Mouse (Mus musculus): ENCODE measurements around the gene S1pr4. TPM values are rescaled to one million over a fixed set of nuclear protein-coding genes. Genes with fewer than 3 reads are reported as not detected.

S1pr4 gene
- polyA plus RNA-seq, 1 experiment from 2014 or later, result 0.58 TPM

GRCm38 (mm10) chr10:81467670-81468235, 32.2 kb downstream of the S1pr4 start:
- H3K4me3 ChIP-seq (ENCODE audit: low read depth, low read length), result no peak overlapping the region
- ATAC-seq (ENCODE audit: insufficient read depth, low FRiP score, low TSS enrichment) (no peak), DNase-seq (ENCODE audit: low spot score) (no peak)
- H3K4me2 ChIP-seq (ENCODE audit: low read depth), result no peak overlapping the region
- peaks cover 33% of the 10 kb centered on the region for H3K27me3 ChIP-seq (ENCODE audit: control insufficient read depth, insufficient read depth, low read length)
- WGBS, result 85% methylated on average over 16 of the region's 16 CpGs
- no peak overlapping the region for H3K9ac ChIP-seq (ENCODE audit: low read length)
- H3K36me3 ChIP-seq (ENCODE audit: control insufficient read depth, insufficient read depth, low read length), result no peaks in the 10 kb centered on the region
- 0 out of 2 replicates have a peak, but pooled peaks cover 10% of the 10 kb centered on the region for H3K4me1 ChIP-seq (ENCODE audit: control insufficient read depth, insufficient read depth, low read length)
- H3K9me3 ChIP-seq (ENCODE audit: control insufficient read depth, low read length), result no peaks in the 10 kb centered on the region
- no peak overlapping the region for H3K27ac ChIP-seq (ENCODE audit: low read depth, low read length)

GRCm38 (mm10) chr10:81466881-81467280, 33.1 kb downstream of the S1pr4 start:
- no peak overlapping the region for H3K4me3 ChIP-seq (ENCODE audit: low read depth, low read length)
- 0 out of 2 replicates have a peak, but pooled peaks cover 10% of the 10 kb centered on the region for H3K4me1 ChIP-seq (ENCODE audit: control insufficient read depth, insufficient read depth, low read length)
- H3K27me3 ChIP-seq (ENCODE audit: control insufficient read depth, insufficient read depth, low read length), result peaks cover 41% of the 10 kb centered on the region
- H3K9ac ChIP-seq (ENCODE audit: low read length), result no peak overlapping the region
- WGBS, result 62% methylated on average over 14 of the region's 14 CpGs
- H3K4me2 ChIP-seq (ENCODE audit: low read depth), result no peak overlapping the region
- H3K27ac ChIP-seq (ENCODE audit: low read depth, low read length), result no peak overlapping the region
- no peak for ATAC-seq (ENCODE audit: insufficient read depth, low FRiP score, low TSS enrichment)
- no peaks in the 10 kb centered on the region for H3K9me3 ChIP-seq (ENCODE audit: control insufficient read depth, low read length)
- no peak for DNase-seq (ENCODE audit: low spot score)
- no peaks in the 10 kb centered on the region for H3K36me3 ChIP-seq (ENCODE audit: control insufficient read depth, insufficient read depth, low read length)

GRCm38 (mm10) chr10:81466066-81466465, 33.9 kb downstream of the S1pr4 start:
- Histone ChIP-seq H3K4me1 (ENCODE audit: control insufficient read depth, insufficient read depth, low read length) (0 out of 2 replicates have a peak, but pooled peaks cover 10% of the 10 kb centered on the region), H3K9me3 (ENCODE audit: control insufficient read depth, low read length) (no peaks in the 10 kb centered on the region), H3K4me2 (ENCODE audit: low read depth) (no peak overlapping the region), H3K4me3 (ENCODE audit: low read depth, low read length) (no peak overlapping the region), H3K27me3 (ENCODE audit: control insufficient read depth, insufficient read depth, low read length) (peaks cover 49% of the 10 kb centered on the region), H3K9ac (ENCODE audit: low read length) (no peak overlapping the region), H3K27ac (ENCODE audit: low read depth, low read length) (no peak overlapping the region), H3K36me3 (ENCODE audit: control insufficient read depth, insufficient read depth, low read length) (no peaks in the 10 kb centered on the region)
- ATAC-seq (ENCODE audit: insufficient read depth, low FRiP score, low TSS enrichment) (no peak), DNase-seq (ENCODE audit: low spot score) (no peak)
- WGBS, result 86% methylated on average over 2 of the region's 2 CpGs

- Histone ChIP-seq H3K27ac (ENCODE audit: low read depth, low read length) (no peak overlapping the region), H3K9me3 (ENCODE audit: control insufficient read depth, low read length) (no peaks in the 10 kb centered on the region), H3K4me1 (ENCODE audit: control insufficient read depth, insufficient read depth, low read length) (0 out of 2 replicates have a peak, but pooled peaks cover 10% of the 10 kb centered on the region), H3K9ac (ENCODE audit: low read length) (no peak overlapping the region), H3K4me2 (ENCODE audit: low read depth) (no peak overlapping the region), H3K4me3 (ENCODE audit: low read depth, low read length) (no peak overlapping the region), H3K27me3 (ENCODE audit: control insufficient read depth, insufficient read depth, low read length) (peaks cover 57% of the 10 kb centered on the region), H3K36me3 (ENCODE audit: control insufficient read depth, insufficient read depth, low read length) (no peaks in the 10 kb centered on the region)
- WGBS, result 1% methylated on average over 5 of the region's 5 CpGs
- DNase-seq (ENCODE audit: low spot score) (no peak), ATAC-seq (ENCODE audit: insufficient read depth, low FRiP score, low TSS enrichment) (peak; percentile 13; the same call in 1 of the 2 replicates)
Measured at GRCm38 (mm10) chr10:81465265-81465645, 34.7 kb downstream of the S1pr4 start.

- DNase-seq (ENCODE audit: low spot score) (peak; percentile 76), ATAC-seq (ENCODE audit: insufficient read depth, low FRiP score, low TSS enrichment) (peak; percentile 87)
- WGBS, result 3% methylated on average over 33 of the region's 33 CpGs
- Histone ChIP-seq H3K4me3 (ENCODE audit: low read depth, low read length) (peak overlapping the region; percentile 36), H3K27me3 (ENCODE audit: control insufficient read depth, insufficient read depth, low read length) (peaks cover 63% of the 10 kb centered on the region), H3K36me3 (ENCODE audit: control insufficient read depth, insufficient read depth, low read length) (no peaks in the 10 kb centered on the region), H3K9ac (ENCODE audit: low read length) (peak overlapping the region; percentile 53), H3K4me1 (ENCODE audit: control insufficient read depth, insufficient read depth, low read length) (0 out of 2 replicates have a peak, but pooled peaks cover 10% of the 10 kb centered on the region), H3K27ac (ENCODE audit: low read depth, low read length) (no peak overlapping the region), H3K4me2 (ENCODE audit: low read depth) (peak overlapping the region; percentile 63), H3K9me3 (ENCODE audit: control insufficient read depth, low read length) (no peaks in the 10 kb centered on the region)
Measured at GRCm38 (mm10) chr10:81464405-81465264, 35.3 kb downstream of the S1pr4 start.

GRCm38 (mm10) chr10:81463531-81463930, 36.4 kb downstream of the S1pr4 start:
- H3K27ac ChIP-seq (ENCODE audit: low read depth, low read length), result no peak overlapping the region
- no peak overlapping the region for H3K4me3 ChIP-seq (ENCODE audit: low read depth, low read length)
- no peak overlapping the region for H3K4me2 ChIP-seq (ENCODE audit: low read depth)
- no peak for DNase-seq (ENCODE audit: low spot score)
- H3K36me3 ChIP-seq (ENCODE audit: control insufficient read depth, insufficient read depth, low read length), result no peaks in the 10 kb centered on the region
- WGBS, result 72% methylated on average over 4 of the region's 4 CpGs
- H3K9me3 ChIP-seq (ENCODE audit: control insufficient read depth, low read length), result no peaks in the 10 kb centered on the region
- H3K9ac ChIP-seq (ENCODE audit: low read length), result no peak overlapping the region
- H3K27me3 ChIP-seq (ENCODE audit: control insufficient read depth, insufficient read depth, low read length), result peaks cover 69% of the 10 kb centered on the region
- H3K4me1 ChIP-seq (ENCODE audit: control insufficient read depth, insufficient read depth, low read length), result 0 out of 2 replicates have a peak, but pooled peaks cover 10% of the 10 kb centered on the region
- no peak for ATAC-seq (ENCODE audit: insufficient read depth, low FRiP score, low TSS enrichment)

- 74% methylated on average over 7 of the region's 7 CpGs for WGBS
- Histone ChIP-seq H3K4me3 (ENCODE audit: low read depth, low read length) (no peak overlapping the region), H3K4me1 (ENCODE audit: control insufficient read depth, insufficient read depth, low read length) (0 out of 2 replicates have a peak, but pooled peaks cover 10% of the 10 kb centered on the region), H3K4me2 (ENCODE audit: low read depth) (no peak overlapping the region), H3K27me3 (ENCODE audit: control insufficient read depth, insufficient read depth, low read length) (peaks cover 73% of the 10 kb centered on the region), H3K9me3 (ENCODE audit: control insufficient read depth, low read length) (no peaks in the 10 kb centered on the region), H3K9ac (ENCODE audit: low read length) (no peak overlapping the region), H3K36me3 (ENCODE audit: control insufficient read depth, insufficient read depth, low read length) (no peaks in the 10 kb centered on the region), H3K27ac (ENCODE audit: low read depth, low read length) (no peak overlapping the region)
- no peak for ATAC-seq (ENCODE audit: insufficient read depth, low FRiP score, low TSS enrichment)
- DNase-seq (ENCODE audit: low spot score), result no peak
Measured at GRCm38 (mm10) chr10:81462917-81463316, 37.0 kb downstream of the S1pr4 start.

GRCm38 (mm10) chr10:81462415-81462804, 37.5 kb downstream of the S1pr4 start:
- DNase-seq (ENCODE audit: low spot score) (no peak), ATAC-seq (ENCODE audit: insufficient read depth, low FRiP score, low TSS enrichment) (no peak)
- Histone ChIP-seq H3K36me3 (ENCODE audit: control insufficient read depth, insufficient read depth, low read length) (no peaks in the 10 kb centered on the region), H3K4me3 (ENCODE audit: low read depth, low read length) (no peak overlapping the region), H3K27me3 (ENCODE audit: control insufficient read depth, insufficient read depth, low read length) (peaks cover 77% of the 10 kb centered on the region), H3K9me3 (ENCODE audit: control insufficient read depth, low read length) (no peaks in the 10 kb centered on the region), H3K27ac (ENCODE audit: low read depth, low read length) (no peak overlapping the region), H3K4me2 (ENCODE audit: low read depth) (no peak overlapping the region), H3K4me1 (ENCODE audit: control insufficient read depth, insufficient read depth, low read length) (0 out of 2 replicates have a peak, but pooled peaks cover 10% of the 10 kb centered on the region), H3K9ac (ENCODE audit: low read length) (no peak overlapping the region)
- WGBS, result 39% methylated on average over 7 of the region's 7 CpGs

Measured in neural tube, embryonic 11.5 days (tissue).